Mouse (Mus musculus): ENCODE results near the gene Fam186a.

- TF ChIP-seq POLR2A (IDR thresholded peaks at IDR 0.05; ENCODE audit: low read depth, low read length), result no peak
- no peak for TF ChIP-seq CTCF (IDR thresholded peaks at IDR 0.05; ENCODE audit: borderline replicate concordance, insufficient read depth, low read length)
These were observed 26.4 kb downstream of the Fam186a start for GRCm38 (mm10) chr15:99940426-99940825.
